Comparison of ENCODE assay signal across 8 mouse cellular contexts in genomic region chr15:99097840-99098492, GRCm38 (mm10). TPM values are rescaled to one million over a fixed set of nuclear protein-coding genes. Genes with fewer than 3 reads are reported as not detected.
DNase-seq lines count a peak whose midpoint lies in the region; ATAC-seq and TF ChIP-seq lines count a peak whose summit lies in the region.

No protein-coding gene starts in this region.

- TF ChIP-seq CTCF in hindbrain, postnatal 0 days (IDR thresholded peaks at IDR 0.05; ENCODE audit: low read depth), result no peak

- under 1% methylated on average over 39 of the region's 39 CpGs for WGBS in embryonic facial prominence, embryonic 12.5 days
- under 1% methylated on average over 39 of the region's 39 CpGs for WGBS in hindbrain, postnatal 0 days

- H3K4me1 ChIP-seq in embryonic facial prominence, embryonic 12.5 days, result peaks cover 47% of the 10 kb centered on the region
- peaks cover 9% of the 10 kb centered on the region; the same call in 1 of the 2 replicates for H3K4me1 ChIP-seq in hindbrain, postnatal 0 days (ENCODE audit: insufficient read depth, low read length)

- no peak overlapping the region for H3K27ac ChIP-seq in embryonic facial prominence, embryonic 12.5 days
- H3K27ac ChIP-seq in hindbrain, postnatal 0 days, result no peak overlapping the region

- H3K4me3 ChIP-seq in embryonic facial prominence, embryonic 12.5 days, result peak overlapping the region; percentile 42
- H3K4me3 ChIP-seq in hindbrain, postnatal 0 days (ENCODE audit: low read length), result peak overlapping the region; percentile 37

- H3K4me2 ChIP-seq in embryonic facial prominence, embryonic 12.5 days (replicated peaks), result peak overlapping the region; percentile 75
- peak overlapping the region; percentile 63 for H3K4me2 ChIP-seq in hindbrain, postnatal 0 days (ENCODE audit: low read depth, low read length)

- H3K9ac ChIP-seq in embryonic facial prominence, embryonic 12.5 days, result peak overlapping the region; percentile 40
- H3K9ac ChIP-seq in hindbrain, postnatal 0 days (replicated peaks; ENCODE audit: low read length), result 0 out of 2 replicates have a peak overlapping the region, but pooled peaks have one; percentile 13

- peaks cover 71% of the 10 kb centered on the region for H3K27me3 ChIP-seq in embryonic facial prominence, embryonic 12.5 days
- peaks cover 34% of the 10 kb centered on the region for H3K27me3 ChIP-seq in hindbrain, postnatal 0 days (ENCODE audit: insufficient read depth, low read length)

- no peaks in the 10 kb centered on the region for H3K36me3 ChIP-seq in embryonic facial prominence, embryonic 12.5 days
- H3K36me3 ChIP-seq in hindbrain, postnatal 0 days (ENCODE audit: insufficient read depth, low read length), result no peaks in the 10 kb centered on the region

- peak; percentile 49 for DNase-seq in embryo, embryonic 10 days (ENCODE audit: low spot score)
- DNase-seq in embryo, embryonic 9.5 days (ENCODE audit: extremely low spot score), result no peak
- DNase-seq in hindbrain, postnatal 0 days (ENCODE audit: low spot score), result peak; percentile 25
- DNase-seq in lung, adult 18-20 months, result peak; percentile 56 to 59
- DNase-seq in retina, postnatal 1 day, result peak; percentile 78
- no peak for DNase-seq in left cerebral cortex, adult 9 months (ENCODE audit: low spot score in 2 of 2)
- no peak for DNase-seq in gastrocnemius, adult 8-10 months (ENCODE audit: low spot score in 2 of 2)

- ATAC-seq in embryonic facial prominence, embryonic 12.5 days (ENCODE audit: insufficient number of reproducible peaks, insufficient read depth, low FRiP score, low TSS enrichment), result no peak
- no peak for ATAC-seq in hindbrain, postnatal 0 days

- H3K9me3 ChIP-seq in embryonic facial prominence, embryonic 12.5 days, result no peaks in the 10 kb centered on the region
- H3K9me3 ChIP-seq in hindbrain, postnatal 0 days (ENCODE audit: low read length), result no peaks in the 10 kb centered on the region

RNA-seq across cellular contexts. Expression of gene Dnajc22, which starts 5.0 kb away (rescaled TPM):
- polyA plus RNA-seq in embryonic facial prominence, embryonic 12.5 days (2016; fragmentation: Nextera tagmentation; extraction: Ambion mirVana), result 0.70 and 0.75 TPM in 2 replicates
- total RNA-seq in hindbrain, postnatal 0 days (2014; rRNA removed), result 0.68 and 0.99 TPM in 2 replicates
- 0.45 and 0.48 TPM in 2 replicates for polyA plus RNA-seq in hindbrain, postnatal 0 days (2015; fragmentation: Nextera tagmentation; extraction: Ambion mirVana)
- under 1 TPM in 1 of 4 experiments, not detected in 3; 0.24 TPM for total RNA-seq in gastrocnemius, adult 8-10 months (2022)

RNA-seq across cellular contexts. Expression of gene C1ql4, which starts 10.3 kb away (rescaled TPM):
- 0.42 and 0.46 TPM in 2 replicates for polyA plus RNA-seq in embryonic facial prominence, embryonic 12.5 days (2016; fragmentation: Nextera tagmentation; extraction: Ambion mirVana)
- 8.6 and 11.9 TPM in 2 replicates for total RNA-seq in hindbrain, postnatal 0 days (2014; rRNA removed)
- polyA plus RNA-seq in hindbrain, postnatal 0 days (2015; fragmentation: Nextera tagmentation; extraction: Ambion mirVana), result 4.3 and 5.7 TPM in 2 replicates
- total RNA-seq in gastrocnemius, adult 8-10 months (2022), result not detected

RNA-seq across cellular contexts. Expression of gene Troap, which starts 23.6 kb away (rescaled TPM):
- 38.5 and 39.0 TPM in 2 replicates for polyA plus RNA-seq in embryonic facial prominence, embryonic 12.5 days (2016; fragmentation: Nextera tagmentation; extraction: Ambion mirVana)
- 4.3 and 10.5 TPM in 2 replicates for total RNA-seq in hindbrain, postnatal 0 days (2014; rRNA removed)
- 4.5 and 6.4 TPM in 2 replicates for polyA plus RNA-seq in hindbrain, postnatal 0 days (2015; fragmentation: Nextera tagmentation; extraction: Ambion mirVana)
- total RNA-seq in gastrocnemius, adult 8-10 months (2022), result not detected

RNA-seq across cellular contexts. Expression of gene Spats2, which starts 27.8 kb away (rescaled TPM):
- polyA plus RNA-seq in embryonic facial prominence, embryonic 12.5 days (2016; fragmentation: Nextera tagmentation; extraction: Ambion mirVana), result 69.4 and 73.4 TPM in 2 replicates
- total RNA-seq in hindbrain, postnatal 0 days (2014; rRNA removed), result 23.6 and 25.8 TPM in 2 replicates
- 23.4 and 23.6 TPM in 2 replicates for polyA plus RNA-seq in hindbrain, postnatal 0 days (2015; fragmentation: Nextera tagmentation; extraction: Ambion mirVana)
- total RNA-seq in gastrocnemius, adult 8-10 months (2022), result 1 to 10 TPM; 3.0 to 5.4 (median 4.1) TPM

RNA-seq across cellular contexts. Expression of gene Prph, which starts 43.0 kb away (rescaled TPM):
- 35.6 and 50.9 TPM in 2 replicates for polyA plus RNA-seq in embryonic facial prominence, embryonic 12.5 days (2016; fragmentation: Nextera tagmentation; extraction: Ambion mirVana)
- total RNA-seq in hindbrain, postnatal 0 days (2014; rRNA removed), result 62.6 and 70.9 TPM in 2 replicates
- 50.0 and 53.5 TPM in 2 replicates for polyA plus RNA-seq in hindbrain, postnatal 0 days (2015; fragmentation: Nextera tagmentation; extraction: Ambion mirVana)
- under 1 TPM in 3 of 4 experiments, not detected in 1; 0.31 to 0.58 (median 0.35) TPM for total RNA-seq in gastrocnemius, adult 8-10 months (2022)

Comparison
In these comparisons a context has a peak if more than half of its experiments do, and no peak if none do; other contexts are left out.
1. DNase-seq: peak in embryo, embryonic 10 days (single experiment), hindbrain, postnatal 0 days (single experiment), lung, adult 18-20 months (2 of 2) and retina, postnatal 1 day (single experiment); none in embryo, embryonic 9.5 days (single experiment), left cerebral cortex, adult 9 months (0 of 2) and gastrocnemius, adult 8-10 months (0 of 2).